Mouse (Mus musculus): ENCODE results near the gene Cgn.
"Not testable (repeated sequence)": the region's sequence is repeated elsewhere in the genome, so short reads cannot be mapped to it uniquely, and the experiment has no call there.

Gene Cgn

GRCm38 (mm10) chr3:94789071-94789470, 2.8 kb upstream of the Cgn start:
- DNase-seq, result no peak

- DNase-seq, result peak; percentile 72
Measured at GRCm38 (mm10) chr3:94787122-94787780, 959 bp upstream of the Cgn start.

- no peak for DNase-seq
Measured at GRCm38 (mm10) chr3:94785958-94786357, 334 bp downstream of the Cgn start.

GRCm38 (mm10) chr3:94784171-94784701, 2.1 kb downstream of the Cgn start:
- DNase-seq, result peak; percentile 77

- DNase-seq, result peak; percentile 87
Measured at GRCm38 (mm10) chr3:94783462-94783931, 2.8 kb downstream of the Cgn start.

GRCm38 (mm10) chr3:94782936-94783335, 3.4 kb downstream of the Cgn start:
- DNase-seq, result peak; percentile 30

GRCm38 (mm10) chr3:94781356-94781755, 4.9 kb downstream of the Cgn start:
- peak; percentile 41 for DNase-seq

- no peak for DNase-seq
Measured at GRCm38 (mm10) chr3:94775886-94776285, 10.4 kb downstream of the Cgn start.

- DNase-seq, result peak; percentile 36
Measured at GRCm38 (mm10) chr3:94774039-94774438, 12.3 kb downstream of the Cgn start.

GRCm38 (mm10) chr3:94765456-94765855, 20.8 kb downstream of the Cgn start:
- not testable (repeated sequence) for DNase-seq

GRCm38 (mm10) chr3:94764545-94765292, 21.6 kb downstream of the Cgn start:
- not testable (repeated sequence) for DNase-seq

- DNase-seq, result peak; percentile 35
Measured at GRCm38 (mm10) chr3:94758427-94758826, 27.9 kb downstream of the Cgn start.

- DNase-seq, result peak; percentile 72
Measured at GRCm38 (mm10) chr3:94758056-94758409, 28.3 kb downstream of the Cgn start.

- DNase-seq, result not testable (repeated sequence)
Measured at GRCm38 (mm10) chr3:94757251-94758055, 28.8 kb downstream of the Cgn start.

GRCm38 (mm10) chr3:94745691-94746090, 40.6 kb downstream of the Cgn start:
- no peak for DNase-seq

- DNase-seq, result peak; percentile 10
Measured at GRCm38 (mm10) chr3:94723637-94724036, 62.7 kb downstream of the Cgn start.

GRCm38 (mm10) chr3:94718253-94718652, 68.0 kb downstream of the Cgn start:
- not testable (repeated sequence) for DNase-seq

GRCm38 (mm10) chr3:94713424-94713823, 72.9 kb downstream of the Cgn start:
- DNase-seq, result not testable (repeated sequence)

GRCm38 (mm10) chr3:94710591-94710990, 75.7 kb downstream of the Cgn start:
- not testable (repeated sequence) for DNase-seq

Measured in lung, postnatal 36 days (tissue).